25 mouse cellular contexts compared by ENCODE assay signal in genomic region chr15:25492161-25492746, GRCm38 (mm10).
DNase-seq lines count a peak whose midpoint lies in the region; ATAC-seq and TF ChIP-seq lines count a peak whose summit lies in the region.
"Had no signal": no experiment of that assay in that cellular context is flagged by ENCODE, and none has a peak within 500 bp of the region (broad histone marks: within the 10 kb centered on the region; RNA-seq: fewer than 3 reads in every experiment).

No protein-coding gene starts in this region.

- no peak overlapping the region for H3K4me2 ChIP-seq in forebrain, embryonic 15.5 days (replicated peaks)
- H3K4me2 ChIP-seq in forebrain, embryonic 16.5 days (ENCODE audit: low read length): no peak overlapping the region
- H3K4me2 ChIP-seq in neural tube, embryonic 14.5 days (ENCODE audit: low read depth, low read length): no peak overlapping the region
- H3K4me2 ChIP-seq: heart, embryonic 13.5 days; hindbrain, embryonic 15.5 days; limb, embryonic 13.5 days; liver, embryonic 12.5 days had no signal

- DNase-seq in forebrain, embryonic 10.5 days (ENCODE audit: extremely low spot score, low spot score): no peak
- peak; percentile 74 for DNase-seq in brain, embryonic 14.5 days (ENCODE audit: low read depth)
- no peak for DNase-seq in lung, postnatal 36 days
- DNase-seq: adrenal gland, postnatal 14 days; cerebellum, adult 8-10 months; cerebellum, postnatal 25 days; heart, postnatal 10 days; kidney, adult 11 months; kidney, postnatal 14 days; layer of hippocampus, adult 9-11 months; liver, postnatal 0 days; lung, postnatal 4 days; thymus, postnatal 4 days had no signal

- no peak overlapping the region for H3K9ac ChIP-seq in forebrain, embryonic 15.5 days (replicated peaks)
- no peak overlapping the region for H3K9ac ChIP-seq in forebrain, embryonic 16.5 days (replicated peaks; ENCODE audit: low read depth, low read length)
- no peak overlapping the region for H3K9ac ChIP-seq in neural tube, embryonic 14.5 days (replicated peaks; ENCODE audit: low read depth, low read length)
- H3K9ac ChIP-seq: heart, embryonic 13.5 days; hindbrain, embryonic 15.5 days; limb, embryonic 13.5 days; liver, embryonic 12.5 days; liver, postnatal 0 days had no signal

- TF ChIP-seq POLR2A in brain, embryonic 14.5 days (IDR thresholded peaks at IDR 0.05; ENCODE audit: borderline replicate concordance, extremely low read depth, insufficient read depth, insufficient read length, poor library complexity, severe bottlenecking): no peak

- no peak for TF ChIP-seq CTCF in brain, embryonic 14.5 days (IDR thresholded peaks at IDR 0.05; ENCODE audit: borderline replicate concordance, extremely low read depth, insufficient read depth, insufficient read length)

- no peaks in the 10 kb centered on the region for H3K4me1 ChIP-seq in forebrain, embryonic 15.5 days
- H3K4me1 ChIP-seq in forebrain, embryonic 10.5 days: peaks cover 23% of the 10 kb centered on the region
- H3K4me1 ChIP-seq in forebrain, embryonic 16.5 days (replicated peaks; ENCODE audit: control insufficient read depth, insufficient read depth, low read length): no peaks in the 10 kb centered on the region
- no peaks in the 10 kb centered on the region for H3K4me1 ChIP-seq in neural tube, embryonic 14.5 days (ENCODE audit: control insufficient read depth, insufficient read depth, low read length)
- H3K4me1 ChIP-seq: heart, embryonic 13.5 days; hindbrain, embryonic 15.5 days had no signal

- no peak overlapping the region for H3K4me3 ChIP-seq in forebrain, embryonic 15.5 days
- H3K4me3 ChIP-seq in forebrain, embryonic 10.5 days: no peak overlapping the region
- no peak overlapping the region for H3K4me3 ChIP-seq in forebrain, embryonic 16.5 days (replicated peaks; ENCODE audit: low read length)
- no peak overlapping the region for H3K4me3 ChIP-seq in neural tube, embryonic 14.5 days (ENCODE audit: low read depth, low read length)
- H3K4me3 ChIP-seq: heart, embryonic 13.5 days; hindbrain, embryonic 10.5 days; hindbrain, embryonic 15.5 days; limb, embryonic 13.5 days; liver, embryonic 12.5 days; megakaryocyte, embryonic 14.5 days had no signal

- H3K36me3 ChIP-seq in forebrain, embryonic 15.5 days: no peaks in the 10 kb centered on the region
- H3K36me3 ChIP-seq in forebrain, embryonic 10.5 days (replicated peaks): no peaks in the 10 kb centered on the region
- no peaks in the 10 kb centered on the region for H3K36me3 ChIP-seq in forebrain, embryonic 16.5 days (ENCODE audit: control insufficient read depth, insufficient read depth)
- no peaks in the 10 kb centered on the region for H3K36me3 ChIP-seq in neural tube, embryonic 14.5 days (ENCODE audit: control insufficient read depth, insufficient read depth, low read length)
- H3K36me3 ChIP-seq: heart, embryonic 13.5 days; hindbrain, embryonic 10.5 days; hindbrain, embryonic 15.5 days; limb, embryonic 13.5 days; liver, embryonic 12.5 days had no signal

- peak; percentile 66 for ATAC-seq in forebrain, embryonic 15.5 days (replicated peaks)
- ATAC-seq in forebrain, embryonic 16.5 days: peak; percentile 72; the same call in 1 of the 2 replicates
- ATAC-seq in neural tube, embryonic 14.5 days (ENCODE audit: low read depth): peak; percentile 73; the same call in 1 of the 2 replicates
- ATAC-seq in monocyte, adult 5-6 weeks (replicated peaks; ENCODE audit: insufficient number of reproducible peaks, low FRiP score, low TSS enrichment, poor library complexity, severe bottlenecking): no peak
- ATAC-seq: CD4-positive, CD25-positive, alpha-beta regulatory T cell, adult 4 months; inflammation-experienced regulatory T-cells, adult 6 months; liver, embryonic 12.5 days; liver, postnatal 0 days had no signal

- WGBS in forebrain, embryonic 15.5 days: 36% methylated on average over 5 of the region's 5 CpGs
- WGBS in forebrain, embryonic 10.5 days: 74% methylated on average over 5 of the region's 5 CpGs
- WGBS in forebrain, embryonic 16.5 days: 31% methylated on average over 5 of the region's 5 CpGs
- WGBS in neural tube, embryonic 14.5 days: 23% methylated on average over 5 of the region's 5 CpGs

- no peak overlapping the region for H3K27ac ChIP-seq in forebrain, embryonic 15.5 days (replicated peaks)
- no peak overlapping the region for H3K27ac ChIP-seq in forebrain, embryonic 10.5 days
- H3K27ac ChIP-seq in forebrain, embryonic 16.5 days (ENCODE audit: low read length): no peak overlapping the region
- H3K27ac ChIP-seq in neural tube, embryonic 14.5 days (ENCODE audit: low read depth, low read length): no peak overlapping the region
- H3K27ac ChIP-seq: heart, embryonic 13.5 days; hindbrain, embryonic 10.5 days; hindbrain, embryonic 15.5 days; limb, embryonic 13.5 days; liver, embryonic 12.5 days had no signal

- peaks cover 75% of the 10 kb centered on the region for H3K27me3 ChIP-seq in forebrain, embryonic 15.5 days
- H3K27me3 ChIP-seq in forebrain, embryonic 10.5 days (ENCODE audit: poor library complexity, severe bottlenecking): peaks cover 85% of the 10 kb centered on the region
- peaks cover 55% of the 10 kb centered on the region for H3K27me3 ChIP-seq in forebrain, embryonic 16.5 days (replicated peaks; ENCODE audit: control insufficient read depth, insufficient read depth, low read length)
- H3K27me3 ChIP-seq in neural tube, embryonic 14.5 days (ENCODE audit: control insufficient read depth, insufficient read depth, low read length): no peaks in the 10 kb centered on the region
- H3K27me3 ChIP-seq: hindbrain, embryonic 15.5 days; limb, embryonic 13.5 days; liver, embryonic 12.5 days; megakaryocyte, embryonic 14.5 days had no signal

- H3K9me3 ChIP-seq in forebrain, embryonic 15.5 days: no peaks in the 10 kb centered on the region
- H3K9me3 ChIP-seq in forebrain, embryonic 10.5 days: no peaks in the 10 kb centered on the region
- H3K9me3 ChIP-seq in forebrain, embryonic 16.5 days (ENCODE audit: control insufficient read depth, low read length): no peaks in the 10 kb centered on the region
- H3K9me3 ChIP-seq in neural tube, embryonic 14.5 days (ENCODE audit: control insufficient read depth, low read length): no peaks in the 10 kb centered on the region
- H3K9me3 ChIP-seq: heart, embryonic 13.5 days; hindbrain, embryonic 10.5 days; hindbrain, embryonic 15.5 days; limb, embryonic 13.5 days; liver, embryonic 12.5 days; megakaryocyte, embryonic 14.5 days had no signal
